Mouse (Mus musculus) neural tube, embryonic 12.5 days (tissue): ENCODE data around the gene Stard9. TPM values are rescaled to one million over a fixed set of nuclear protein-coding genes. Genes with fewer than 3 reads are reported as not detected.

Source experiments
- ATAC-seq: fragments of 200-750 bp; cut with Nextera tagmentation; 2 replicates; pipeline ENCODE4 v1.8.0; 2017; ENCODE audit warnings: low read depth, mild to moderate bottlenecking, moderate TSS enrichment, moderate library complexity; ENCODE audit not compliant: low FRiP score
- H3K27ac ChIP-seq: fragments of 300-500 bp; sonication (generic); 2 replicates; pipeline ENCODE4 v1.5.1; 2016
- H3K27me3 ChIP-seq: fragments of 300-500 bp; sonication (generic); replicated peaks from 2 replicates; pipeline ENCODE4 v1.6.1; 2016; ENCODE audit warnings: mild to moderate bottlenecking
- H3K36me3 ChIP-seq: fragments of 300-500 bp; sonication (generic); 2 replicates; pipeline ENCODE4 v1.6.1; 2016; ENCODE audit warnings: mild to moderate bottlenecking
- H3K4me1 ChIP-seq: fragments of 300-500 bp; sonication (generic); 2 replicates; pipeline ENCODE4 v1.6.1; 2016
- H3K4me2 ChIP-seq: fragments of 300-500 bp; sonication (generic); replicated peaks from 2 replicates; pipeline ENCODE4 v1.6.1; 2016; ENCODE audit warnings: mild to moderate bottlenecking
- H3K4me3 ChIP-seq: fragments of 300-500 bp; sonication (generic); 2 replicates; pipeline ENCODE4 v1.5.1; 2016
- H3K9ac ChIP-seq: fragments of 300-500 bp; sonication (generic); 2 replicates; pipeline ENCODE4 v1.6.1; 2016; ENCODE audit warnings: mild to moderate bottlenecking
- H3K9me3 ChIP-seq: fragments of 300-500 bp; sonication (generic); 2 replicates; pipeline ENCODE4 v1.6.1; 2016; ENCODE audit warnings: mild to moderate bottlenecking
- WGBS: fragments of 180-500 bp; shearing (Covaris S2); methylation state at CpG from one replicate; pipeline ENCODE4 v1.1.7; 2016; 5-methylcytosine and 5-hydroxymethylcytosine counted together
- polyA plus RNA-seq: library from polyadenylated mRNA; unstranded; fragments of >200 nt; fragmentation: Nextera tagmentation; extraction: Ambion mirVana; gene quantifications from 2 replicates; pipeline ENCODE4 v1.2.1, GENCODE M21; 2016

The Stard9 gene
- polyA plus RNA-seq, 1 experiment from 2014 or later: 4.2 TPM

- ATAC-seq: no peak
- WGBS: 35% methylated on average over 7 of the region's 7 CpGs
- Histone ChIP-seq H3K9ac (peak overlapping the region; percentile 95; the same call in 1 of the 2 replicates), H3K4me3 (peak overlapping the region; percentile 99), H3K4me1 (peaks cover 29% of the 10 kb centered on the region), H3K27me3 (no peaks in the 10 kb centered on the region), H3K9me3 (no peaks in the 10 kb centered on the region), H3K4me2 (peak overlapping the region; percentile 99), H3K27ac (no peak overlapping the region; the same call in 1 of the 2 replicates), H3K36me3 (peaks cover 17% of the 10 kb centered on the region)
These were observed 103.1 kb downstream of the Stard9 start for GRCm38 (mm10) chr2:120731877-120732530.

- H3K4me3 ChIP-seq: no peak overlapping the region
- no peaks in the 10 kb centered on the region for H3K9me3 ChIP-seq
- H3K36me3 ChIP-seq: peaks cover 57% of the 10 kb centered on the region
- WGBS: 97% methylated on average over 1 of the region's 1 CpGs
- no peak overlapping the region for H3K4me2 ChIP-seq
- no peaks in the 10 kb centered on the region for H3K27me3 ChIP-seq
- no peak overlapping the region for H3K9ac ChIP-seq
- no peaks in the 10 kb centered on the region for H3K4me1 ChIP-seq
- no peak overlapping the region for H3K27ac ChIP-seq
- ATAC-seq: no peak
These were observed 116.6 kb downstream of the Stard9 start for GRCm38 (mm10) chr2:120745496-120745895.

GRCm38 (mm10) chr2:120748041-120748440 lies 119.1 kb downstream of the Stard9 start:
- H3K4me2 ChIP-seq: no peak overlapping the region
- no peaks in the 10 kb centered on the region for H3K4me1 ChIP-seq
- no peak overlapping the region for H3K27ac ChIP-seq
- no peak overlapping the region for H3K4me3 ChIP-seq
- no peak overlapping the region for H3K9ac ChIP-seq
- no peaks in the 10 kb centered on the region for H3K9me3 ChIP-seq
- no peak for ATAC-seq
- H3K27me3 ChIP-seq: no peaks in the 10 kb centered on the region
- peaks cover 53% of the 10 kb centered on the region for H3K36me3 ChIP-seq
- 97% methylated on average over 2 of the region's 2 CpGs for WGBS

- H3K4me1 ChIP-seq: no peaks in the 10 kb centered on the region
- ATAC-seq: no peak
- H3K36me3 ChIP-seq: peaks cover 27% of the 10 kb centered on the region
- no peaks in the 10 kb centered on the region for H3K27me3 ChIP-seq
- H3K4me3 ChIP-seq: no peak overlapping the region
- no peak overlapping the region for H3K27ac ChIP-seq
- no peak overlapping the region for H3K4me2 ChIP-seq
- H3K9me3 ChIP-seq: no peaks in the 10 kb centered on the region
- no peak overlapping the region for H3K9ac ChIP-seq
These were observed 133.0 kb downstream of the Stard9 start for GRCm38 (mm10) chr2:120761922-120762321.

GRCm38 (mm10) chr2:120770265-120770935 lies 141.5 kb downstream of the Stard9 start:
- H3K36me3 ChIP-seq: peaks cover 22% of the 10 kb centered on the region

More at GRCm38 (mm10) chr2:120770265-120770935, 141.5 kb downstream of the Stard9 start:
- Histone ChIP-seq H3K9ac (no peak overlapping the region), H3K4me3 (no peak overlapping the region), H3K9me3 (no peaks in the 10 kb centered on the region), H3K27ac (no peak overlapping the region), H3K4me1 (no peaks in the 10 kb centered on the region), H3K4me2 (no peak overlapping the region), H3K27me3 (no peaks in the 10 kb centered on the region)
- ATAC-seq: no peak
- WGBS: 92% methylated on average over 2 of the region's 2 CpGs

Other genes with a start within 250 kb of the Stard9 start
- gene Ganc, start 225.2 kb upstream of the Stard9 start, polyA plus RNA-seq: 10.6 and 10.7 TPM in 2 replicates
- gene Tmem87a, start 225.0 kb upstream of the Stard9 start, polyA plus RNA-seq: 6.8 and 8.0 TPM in 2 replicates
- 0.98 and 1.2 TPM in 2 replicates for gene Capn3, start 173.1 kb upstream of the Stard9 start, polyA plus RNA-seq
- 47.8 and 52.2 TPM in 2 replicates for gene Zfp106, start 65.3 kb upstream of the Stard9 start, polyA plus RNA-seq
- 34.2 and 35.1 TPM in 2 replicates for gene Snap23, start 61.5 kb upstream of the Stard9 start, polyA plus RNA-seq
- 32.7 and 34.3 TPM in 2 replicates for gene Haus2, start 19.7 kb upstream of the Stard9 start, polyA plus RNA-seq
- gene Lrrc57, start 19.6 kb upstream of the Stard9 start, polyA plus RNA-seq: 38.1 and 39.3 TPM in 2 replicates
- 7.5 and 9.7 TPM in 2 replicates for gene Cdan1, start 221.0 kb downstream of the Stard9 start, polyA plus RNA-seq
- 12.8 and 14.9 TPM in 2 replicates for gene Ttbk2, start 221.5 kb downstream of the Stard9 start, polyA plus RNA-seq